12 mouse cellular contexts compared by ENCODE assay signal in genomic region chr3:93608970-93609369, GRCm38 (mm10). TPM values are rescaled to one million over a fixed set of nuclear protein-coding genes. Genes with fewer than 3 reads are reported as not detected.
A peak's percentile ranks its signal among the peaks of the same experiment; 100 is the strongest.
DNase-seq lines count a peak whose midpoint lies in the region; ATAC-seq and TF ChIP-seq lines count a peak whose summit lies in the region.
"Not testable (repeated sequence)": the region's sequence is repeated elsewhere in the genome, so short reads cannot be mapped to it uniquely, and the experiment has no call there.
"Had no signal": no experiment of that assay in that cellular context is flagged by ENCODE, and none has a peak within 500 bp of the region (broad histone marks: within the 10 kb centered on the region; RNA-seq: fewer than 3 reads in every experiment).

No protein-coding gene starts in this region.

- not testable (repeated sequence) for H3K27me3 ChIP-seq in CH12.LX (replicated peaks); forebrain, embryonic 12.5 days; hindbrain, embryonic 11.5 days (ENCODE audit: control insufficient read depth, insufficient read depth, low read length); stomach, embryonic 16.5 days (ENCODE audit: control insufficient read depth, insufficient read depth, low read length)

- H3K9me3 ChIP-seq in CH12.LX (replicated peaks; ENCODE audit: low read length); forebrain, embryonic 12.5 days; hindbrain, embryonic 11.5 days (ENCODE audit: control insufficient read depth, low read length); stomach, embryonic 16.5 days (replicated peaks; ENCODE audit: control insufficient read depth, low read length): not testable (repeated sequence)

- TF ChIP-seq CTCF in CH12.LX (conservative IDR thresholded peaks at IDR 0.05 in 1 of 2, IDR thresholded peaks at IDR 0.05 in 1 of 2; ENCODE audit: low read depth in 2 of 2, low read length in 2 of 2) = peak; percentile 37 to 73; a peak in 3 of 4 replicates
- TF ChIP-seq CTCF in lung, adult 2 months (IDR thresholded peaks at IDR 0.05; ENCODE audit: insufficient read depth, low read length) = peak; percentile 45; the same call in 1 of the 2 replicates

- dilution Hi-C loops in CH12.LX (cut with MboI; ENCODE audit: extremely low pct_ligation_motif_present, extremely low pct_unique_long_range_greater_than_20kb, low sequenced_read_pairs) = not testable (repeated sequence)

- not testable (repeated sequence) for H3K4me3 ChIP-seq in CH12.LX (replicated peaks in 1 of 3; ENCODE audit: low read depth in 2 of 3, low read length in 2 of 3, poor library complexity in 1 of 3); forebrain, embryonic 12.5 days (replicated peaks); hindbrain, embryonic 11.5 days (ENCODE audit: low read depth, low read length); lung, adult 2 months (replicated peaks; ENCODE audit: extremely low read depth, low read depth, low read length); stomach, embryonic 16.5 days (replicated peaks; ENCODE audit: low read length)

- in situ Hi-C loops in CH12.LX (cut with MboI; ENCODE audit: low pct_ligation_motif_present, low pct_unique_long_range_greater_than_20kb, low sequenced_read_pairs) = loop anchor here (10.0 to 25.0 kb wide), 3 partner anchors 104 to 497 kb away; no protein-coding TSS in a partner anchor

- H3K4me1 ChIP-seq in CH12.LX (ENCODE audit: control insufficient read depth in 1 of 2, insufficient read depth in 2 of 2); forebrain, embryonic 12.5 days; hindbrain, embryonic 11.5 days (replicated peaks; ENCODE audit: control insufficient read depth, insufficient read depth, low read length); lung, adult 2 months (ENCODE audit: control insufficient read depth, insufficient read depth, low read length); stomach, embryonic 16.5 days (ENCODE audit: control insufficient read depth, insufficient read depth, low read length): not testable (repeated sequence)

- ATAC-seq in forebrain, embryonic 12.5 days (ENCODE audit: low FRiP score) = peak; percentile 67; the same call in 1 of the 2 replicates
- peak; percentile 76 for ATAC-seq in hindbrain, embryonic 11.5 days (ENCODE audit: low FRiP score)
- ATAC-seq in monocyte, adult 5-6 weeks (replicated peaks; ENCODE audit: insufficient number of reproducible peaks, low FRiP score, low TSS enrichment, poor library complexity, severe bottlenecking) = peak; percentile 60; the same call in 1 of the 2 replicates
- ATAC-seq in stomach, embryonic 16.5 days (ENCODE audit: insufficient read depth, low FRiP score) = peak; percentile 76; the same call in 1 of the 2 replicates

- not testable (repeated sequence) for TF ChIP-seq EP300 in CH12.LX (IDR thresholded peaks at IDR 0.05; ENCODE audit: low read length)

- DNase-seq in CH12.LX (ENCODE audit: extremely low read depth) = peak; percentile 67
- peak; percentile 56 for DNase-seq in adrenal gland, postnatal 14 days
- DNase-seq in hindbrain, embryonic 11.5 days (ENCODE audit: low spot score) = peak; percentile 30
- peak; percentile 43 to 53 for DNase-seq in kidney, postnatal 4 days
- not testable (repeated sequence) for DNase-seq in lung, adult 2 months

- not testable (repeated sequence) for H3K79me2 ChIP-seq in CH12.LX (replicated peaks; ENCODE audit: control insufficient read depth, extremely low read depth, insufficient read depth, poor library complexity, severe bottlenecking)

- not testable (repeated sequence) for H3K27ac ChIP-seq in CH12.LX (ENCODE audit: insufficient read depth, low read depth); forebrain, embryonic 12.5 days; hindbrain, embryonic 11.5 days (ENCODE audit: low read depth, low read length); stomach, embryonic 16.5 days (ENCODE audit: low read length)

- peak; percentile 69 for TF ChIP-seq RAD21 in CH12.LX (IDR thresholded peaks at IDR 0.05; ENCODE audit: low read depth, low read length)

- H3K36me3 ChIP-seq in CH12.LX (replicated peaks in 1 of 2; ENCODE audit: control insufficient read depth in 1 of 2, insufficient read depth in 1 of 2, low read length in 1 of 2); forebrain, embryonic 12.5 days (replicated peaks); hindbrain, embryonic 11.5 days (ENCODE audit: control insufficient read depth, insufficient read depth, low read length); stomach, embryonic 16.5 days (ENCODE audit: control insufficient read depth, insufficient read depth, low read length): not testable (repeated sequence)

- not testable (repeated sequence) for H3K9ac ChIP-seq in CH12.LX (ENCODE audit: insufficient read depth, low read depth); forebrain, embryonic 12.5 days; hindbrain, embryonic 11.5 days (ENCODE audit: low read depth, low read length); stomach, embryonic 16.5 days (ENCODE audit: low read length)

- TF ChIP-seq POLR2A in CH12.LX (IDR thresholded peaks at IDR 0.05; ENCODE audit: low read depth, low read length); lung, adult 2 months (IDR thresholded peaks at IDR 0.05; ENCODE audit: borderline replicate concordance, extremely low read depth, low read depth, low read length): not testable (repeated sequence)

- not testable (repeated sequence) for H3K4me2 ChIP-seq in CH12.LX (ENCODE audit: insufficient read depth, low read depth, poor library complexity, severe bottlenecking); forebrain, embryonic 12.5 days; hindbrain, embryonic 11.5 days (replicated peaks; ENCODE audit: low read depth, low read length); stomach, embryonic 16.5 days (ENCODE audit: low read depth, low read length)

TF ChIP-seq in CH12.LX, 34 proteins besides CTCF, POLR2A, EP300 and RAD21:
- TF ChIP-seq ZC3H11A (IDR thresholded peaks at IDR 0.05; ENCODE audit: low read depth, low read length) = 0 out of 2 replicates have a peak, but pooled peaks have one; percentile 4
- TF ChIP-seq SMC3 (IDR thresholded peaks at IDR 0.05; ENCODE audit: low read depth, low read length) = peak; percentile 67

RNA-seq across cellular contexts. Expression of gene Tdpoz2, which starts 43.5 kb away (rescaled TPM):
- not detected in 2 replicates for total RNA-seq in CH12.LX (2012; rRNA removed)
- total RNA-seq in CH12.LX (2014; rRNA removed) = not detected in 2 replicates
- polyA plus RNA-seq in CH12.LX (2012; ENCODE audit: insufficient read length, low read depth) = not detected in 2 replicates
- 0.56 and 1.4 TPM in 2 replicates for total RNA-seq in adrenal gland, postnatal 14 days (2021)
- not detected in 2 replicates for polyA plus RNA-seq in forebrain, embryonic 12.5 days (2016; fragmentation: Nextera tagmentation; extraction: Ambion mirVana)
- not detected in 2 replicates for polyA plus RNA-seq in hindbrain, embryonic 11.5 days (2014; fragmentation: Nextera tagmentation; extraction: Ambion mirVana)
- not detected in 2 replicates for polyA plus RNA-seq in lung, adult 2 months (2012; rRNA removed)
- not detected in 3 replicates for total RNA-seq in monocyte, adult 5-6 weeks (2017)
- not detected in 2 replicates for polyA plus RNA-seq in stomach, embryonic 16.5 days (2015; fragmentation: Nextera tagmentation; extraction: Ambion mirVana)
- total RNA-seq: adrenal gland, adult 8-10 months; gastrocnemius, adult 8-10 months; left cerebral cortex, postnatal 4 days had no signal
- polyA plus RNA-seq: hindbrain, embryonic 15.5 days had no signal

RNA-seq across cellular contexts. Expression of gene S100a10, which starts 54.1 kb away (rescaled TPM):
- total RNA-seq in CH12.LX (2012; rRNA removed) (352 and 369 TPM in 2 replicates), CH12.LX (2014; rRNA removed) (429 and 518 TPM in 2 replicates)
- 213 and 259 TPM in 2 replicates for polyA plus RNA-seq in CH12.LX (2012; ENCODE audit: insufficient read length, low read depth)
- 166 and 194 TPM in 2 replicates for total RNA-seq in adrenal gland, postnatal 14 days (2021)
- polyA plus RNA-seq in forebrain, embryonic 12.5 days (2016; fragmentation: Nextera tagmentation; extraction: Ambion mirVana) = 108 and 148 TPM in 2 replicates
- polyA plus RNA-seq in hindbrain, embryonic 11.5 days (2014; fragmentation: Nextera tagmentation; extraction: Ambion mirVana) = 194 and 197 TPM in 2 replicates
- 61.1 and 79.5 TPM in 2 replicates for polyA plus RNA-seq in lung, adult 2 months (2012; rRNA removed)
- total RNA-seq in monocyte, adult 5-6 weeks (2017) = 811 to 1,204 TPM (median 873 TPM) in 3 replicates
- polyA plus RNA-seq in stomach, embryonic 16.5 days (2015; fragmentation: Nextera tagmentation; extraction: Ambion mirVana) = 575 and 603 TPM in 2 replicates
